Mouse (Mus musculus): Measurements from ENCODE around the gene Cnpy4. TPM values are rescaled to one million over a fixed set of nuclear protein-coding genes. Genes with fewer than 3 reads are reported as not detected.

Gene Cnpy4
- polyA plus RNA-seq, 1 experiment from 2014 or later = 58.5 TPM

GRCm38 (mm10) chr5:138234224-138234623, 46.9 kb downstream of the Cnpy4 start:
- ATAC-seq (ENCODE audit: insufficient number of reproducible peaks, low FRiP score, low TSS enrichment, low read depth) (no peak), DNase-seq (ENCODE audit: low spot score) (no peak)
- no peaks in the 10 kb centered on the region for H3K9me3 ChIP-seq (ENCODE audit: control insufficient read depth, low read length)
- no peak overlapping the region for H3K4me3 ChIP-seq (ENCODE audit: low read depth, low read length)
- H3K27me3 ChIP-seq (ENCODE audit: control insufficient read depth, insufficient read depth, low read length) = no peaks in the 10 kb centered on the region
- H3K4me1 ChIP-seq (ENCODE audit: control insufficient read depth, insufficient read depth, low read length) = no peaks in the 10 kb centered on the region
- no peak overlapping the region for H3K9ac ChIP-seq (ENCODE audit: low read length)
- no peaks in the 10 kb centered on the region for H3K36me3 ChIP-seq (ENCODE audit: control insufficient read depth, insufficient read depth, low read length)
- no peak overlapping the region for H3K27ac ChIP-seq (replicated peaks; ENCODE audit: low read depth, low read length)
- H3K4me2 ChIP-seq (ENCODE audit: low read depth, severe bottlenecking) = no peak overlapping the region

GRCm38 (mm10) chr5:138241511-138241910, 54.2 kb downstream of the Cnpy4 start:
- 19% methylated on average over 2 of the region's 2 CpGs for WGBS
- Histone ChIP-seq H3K27ac (replicated peaks; ENCODE audit: low read depth, low read length) (no peak overlapping the region), H3K9me3 (ENCODE audit: control insufficient read depth, low read length) (no peaks in the 10 kb centered on the region), H3K4me3 (ENCODE audit: low read depth, low read length) (no peak overlapping the region), H3K36me3 (ENCODE audit: control insufficient read depth, insufficient read depth, low read length) (no peaks in the 10 kb centered on the region), H3K9ac (ENCODE audit: low read length) (no peak overlapping the region), H3K27me3 (ENCODE audit: control insufficient read depth, insufficient read depth, low read length) (no peaks in the 10 kb centered on the region), H3K4me1 (ENCODE audit: control insufficient read depth, insufficient read depth, low read length) (no peaks in the 10 kb centered on the region), H3K4me2 (ENCODE audit: low read depth, severe bottlenecking) (no peak overlapping the region)
- ATAC-seq (ENCODE audit: insufficient number of reproducible peaks, low FRiP score, low TSS enrichment, low read depth) (no peak), DNase-seq (ENCODE audit: low spot score) (no peak)

MicroRNAs within 50 kb of the gene (microRNA counts, 519-probe panel; counts per million panel counts)
- microRNA mmu-miR-106b = 5,691 counts per million, percentile 92 among the panel's probes with 10 or more counts
- 6,670 counts per million, percentile 97 among the panel's probes with 10 or more counts for microRNA mmu-miR-25
- 5,576 counts per million, percentile 90 among the panel's probes with 10 or more counts for microRNA mmu-miR-93

Small RNA genes within 50 kb of the gene (microRNA-seq; reads per million reads assigned to microRNA genes)
- 13,684 reads per million, percentile 96 among the genes with 10 or more reads in this experiment for gene Mir106b
- 1,009 reads per million, percentile 75 among the genes with 10 or more reads in this experiment for gene Mir25
- gene Mir93 = 14,805 reads per million, percentile 96 among the genes with 10 or more reads in this experiment

Other genes starting within 250 kb of the Cnpy4 start
- gene Gjc3, start 224.4 kb upstream of the Cnpy4 start, polyA plus RNA-seq (2014; fragmentation: Nextera tagmentation; extraction: Ambion mirVana) = 0.14 TPM in 1 of 2 replicates, not detected in the other
- not detected in 2 replicates for gene Azgp1, start 206.0 kb upstream of the Cnpy4 start, polyA plus RNA-seq (2014; fragmentation: Nextera tagmentation; extraction: Ambion mirVana)
- not detected in 2 replicates for gene Smok3a, start 166.2 kb upstream of the Cnpy4 start, polyA plus RNA-seq (2014; fragmentation: Nextera tagmentation; extraction: Ambion mirVana)
- not detected in 2 replicates for gene Smok3b, start 166.1 kb upstream of the Cnpy4 start, polyA plus RNA-seq (2014; fragmentation: Nextera tagmentation; extraction: Ambion mirVana)
- not detected in 2 replicates for gene Smok3c, start 134.3 kb upstream of the Cnpy4 start, polyA plus RNA-seq (2014; fragmentation: Nextera tagmentation; extraction: Ambion mirVana)
- 31.5 and 39.9 TPM in 2 replicates for gene Zkscan1, start 102.4 kb upstream of the Cnpy4 start, polyA plus RNA-seq (2014; fragmentation: Nextera tagmentation; extraction: Ambion mirVana)
- 94.4 and 96.4 TPM in 2 replicates for gene Zscan21, start 70.6 kb upstream of the Cnpy4 start, polyA plus RNA-seq (2014; fragmentation: Nextera tagmentation; extraction: Ambion mirVana)
- 21.1 and 23.6 TPM in 2 replicates for gene Zfp113, start 31.7 kb upstream of the Cnpy4 start, polyA plus RNA-seq (2014; fragmentation: Nextera tagmentation; extraction: Ambion mirVana)
- 300 and 307 TPM in 2 replicates for gene Cops6, start 26.4 kb upstream of the Cnpy4 start, polyA plus RNA-seq (2014; fragmentation: Nextera tagmentation; extraction: Ambion mirVana)
- 19.5 and 21.2 TPM in 2 replicates for gene Ap4m1, start 15.5 kb upstream of the Cnpy4 start, polyA plus RNA-seq (2014; fragmentation: Nextera tagmentation; extraction: Ambion mirVana)
- 336 and 343 TPM in 2 replicates for gene Mcm7, start 15.1 kb upstream of the Cnpy4 start, polyA plus RNA-seq (2014; fragmentation: Nextera tagmentation; extraction: Ambion mirVana)
- 140 and 142 TPM in 2 replicates for gene Taf6, start within 50 bp of the Cnpy4 start, polyA plus RNA-seq (2014; fragmentation: Nextera tagmentation; extraction: Ambion mirVana)
- 7.5 and 8.1 TPM in 2 replicates for gene Mblac1, start 6.8 kb downstream of the Cnpy4 start, polyA plus RNA-seq (2014; fragmentation: Nextera tagmentation; extraction: Ambion mirVana)
- 0.07 TPM in 1 of 2 replicates, not detected in the other for gene Nxpe5, start 38.4 kb downstream of the Cnpy4 start, polyA plus RNA-seq (2014; fragmentation: Nextera tagmentation; extraction: Ambion mirVana)
- 33.0 and 36.3 TPM in 2 replicates for gene Lamtor4, start 68.0 kb downstream of the Cnpy4 start, polyA plus RNA-seq (2014; fragmentation: Nextera tagmentation; extraction: Ambion mirVana)
- 4.8 and 5.2 TPM in 2 replicates for gene BC037034, start 76.5 kb downstream of the Cnpy4 start, polyA plus RNA-seq (2014; fragmentation: Nextera tagmentation; extraction: Ambion mirVana)
- gene Gal3st4, start 85.4 kb downstream of the Cnpy4 start, polyA plus RNA-seq (2014; fragmentation: Nextera tagmentation; extraction: Ambion mirVana) = 3.5 and 4.2 TPM in 2 replicates
- gene Gm43720, start 92.5 kb downstream of the Cnpy4 start, polyA plus RNA-seq (2014; fragmentation: Nextera tagmentation; extraction: Ambion mirVana) = 0.03 and 0.24 TPM in 2 replicates
- 14.0 and 15.8 TPM in 2 replicates for gene Gpc2, start 92.5 kb downstream of the Cnpy4 start, polyA plus RNA-seq (2014; fragmentation: Nextera tagmentation; extraction: Ambion mirVana)
- 4.6 and 5.5 TPM in 2 replicates for gene Stag3, start 92.8 kb downstream of the Cnpy4 start, polyA plus RNA-seq (2014; fragmentation: Nextera tagmentation; extraction: Ambion mirVana)
- 0.13 TPM in 1 of 2 replicates, not detected in the other for gene Pvrig, start 154.5 kb downstream of the Cnpy4 start, polyA plus RNA-seq (2014; fragmentation: Nextera tagmentation; extraction: Ambion mirVana)

Data from limb, embryonic 11.5 days (tissue).